Mouse (Mus musculus) neural tube, embryonic 12.5 days (tissue): ENCODE data around the gene Adig. TPM values are rescaled to one million over a fixed set of nuclear protein-coding genes. Genes with fewer than 3 reads are reported as not detected.

ENCODE experiments used
- ATAC-seq: fragments of 200-750 bp; cut with Nextera tagmentation; 2 replicates; pipeline ENCODE4 v1.8.0; 2017; ENCODE audit warnings: low read depth, mild to moderate bottlenecking, moderate TSS enrichment, moderate library complexity; ENCODE audit not compliant: low FRiP score
- H3K27ac ChIP-seq: fragments of 300-500 bp; sonication (generic); 2 replicates; pipeline ENCODE4 v1.5.1; 2016
- H3K27me3 ChIP-seq: fragments of 300-500 bp; sonication (generic); replicated peaks from 2 replicates; pipeline ENCODE4 v1.6.1; 2016; ENCODE audit warnings: mild to moderate bottlenecking
- H3K36me3 ChIP-seq: fragments of 300-500 bp; sonication (generic); 2 replicates; pipeline ENCODE4 v1.6.1; 2016; ENCODE audit warnings: mild to moderate bottlenecking
- H3K4me1 ChIP-seq: fragments of 300-500 bp; sonication (generic); 2 replicates; pipeline ENCODE4 v1.6.1; 2016
- H3K4me2 ChIP-seq: fragments of 300-500 bp; sonication (generic); replicated peaks from 2 replicates; pipeline ENCODE4 v1.6.1; 2016; ENCODE audit warnings: mild to moderate bottlenecking
- H3K4me3 ChIP-seq: fragments of 300-500 bp; sonication (generic); 2 replicates; pipeline ENCODE4 v1.5.1; 2016
- H3K9ac ChIP-seq: fragments of 300-500 bp; sonication (generic); 2 replicates; pipeline ENCODE4 v1.6.1; 2016; ENCODE audit warnings: mild to moderate bottlenecking
- H3K9me3 ChIP-seq: fragments of 300-500 bp; sonication (generic); 2 replicates; pipeline ENCODE4 v1.6.1; 2016; ENCODE audit warnings: mild to moderate bottlenecking
- WGBS: fragments of 180-500 bp; shearing (Covaris S2); methylation state at CpG from one replicate; pipeline ENCODE4 v1.1.7; 2016; 5-methylcytosine and 5-hydroxymethylcytosine counted together
- polyA plus RNA-seq: library from polyadenylated mRNA; unstranded; fragments of >200 nt; fragmentation: Nextera tagmentation; extraction: Ambion mirVana; gene quantifications from 2 replicates; pipeline ENCODE4 v1.2.1, GENCODE M21; 2016

Adig gene
- not detected in 2 replicates for polyA plus RNA-seq

GRCm38 (mm10) chr2:158501836-158502812, at the start of gene Adig:
Gene Adig, plus strand, starts transcription at chr2:158502612.
- 74% methylated on average over 11 of the region's 11 CpGs for WGBS
- H3K27me3 ChIP-seq = no peaks in the 10 kb centered on the region

GRCm38 (mm10) chr2:158456451-158456850, 46.0 kb upstream of the Adig start:
- Histone ChIP-seq H3K27ac (no peak overlapping the region), H3K27me3 (no peaks in the 10 kb centered on the region), H3K4me2 (no peak overlapping the region), H3K4me1 (no peaks in the 10 kb centered on the region), H3K9me3 (no peaks in the 10 kb centered on the region), H3K4me3 (no peak overlapping the region), H3K9ac (no peak overlapping the region), H3K36me3 (peaks cover 51% of the 10 kb centered on the region)
- no peak for ATAC-seq
- 93% methylated on average over 4 of the region's 4 CpGs for WGBS

More at GRCm38 (mm10) chr2:158501836-158502812, at the start of gene Adig:
- Histone ChIP-seq H3K9ac (no peak within 1 kb of the TSS), H3K27ac (no peak within 1 kb of the TSS), H3K9me3 (no peaks in the 10 kb centered on the region), H3K36me3 (peaks cover 20% of the 10 kb centered on the region), H3K4me2 (no peak within 1 kb of the TSS), H3K4me3 (no peak within 1 kb of the TSS), H3K4me1 (no peaks in the 10 kb centered on the region)
- ATAC-seq = no peak

- no peaks in the 10 kb centered on the region for H3K27me3 ChIP-seq
- no peaks in the 10 kb centered on the region for H3K9me3 ChIP-seq
- H3K9ac ChIP-seq = no peak overlapping the region
- H3K36me3 ChIP-seq = peaks cover 55% of the 10 kb centered on the region
- H3K4me3 ChIP-seq = no peak overlapping the region
- no peak for ATAC-seq
- WGBS = 90% methylated on average over 1 of the region's 1 CpGs
- no peak overlapping the region for H3K27ac ChIP-seq
- no peak overlapping the region for H3K4me2 ChIP-seq
- no peaks in the 10 kb centered on the region for H3K4me1 ChIP-seq
These were observed 44.8 kb upstream of the Adig start for GRCm38 (mm10) chr2:158457610-158458009.

- H3K9ac ChIP-seq = no peak overlapping the region
- no peaks in the 10 kb centered on the region for H3K27me3 ChIP-seq
- H3K4me3 ChIP-seq = no peak overlapping the region
- H3K4me1 ChIP-seq = no peaks in the 10 kb centered on the region
- WGBS = 74% methylated on average over 1 of the region's 1 CpGs
- H3K4me2 ChIP-seq = no peak overlapping the region
- no peaks in the 10 kb centered on the region for H3K9me3 ChIP-seq
- no peak overlapping the region for H3K27ac ChIP-seq
- peaks cover 62% of the 10 kb centered on the region for H3K36me3 ChIP-seq
- no peak for ATAC-seq
These were observed 40.0 kb upstream of the Adig start for GRCm38 (mm10) chr2:158462450-158462849.

- Histone ChIP-seq H3K4me2 (no peak overlapping the region), H3K36me3 (peaks cover 49% of the 10 kb centered on the region)
These were observed 28.3 kb upstream of the Adig start for GRCm38 (mm10) chr2:158474159-158474558.

GRCm38 (mm10) chr2:158477640-158478039, 24.8 kb upstream of the Adig start:
- H3K27me3 ChIP-seq = no peaks in the 10 kb centered on the region
- H3K4me2 ChIP-seq = no peak overlapping the region
- H3K27ac ChIP-seq = no peak overlapping the region
- WGBS = 90% methylated on average over 3 of the region's 3 CpGs
- no peak overlapping the region for H3K9ac ChIP-seq
- peaks cover 55% of the 10 kb centered on the region for H3K36me3 ChIP-seq
- H3K4me3 ChIP-seq = no peak overlapping the region
- no peak for ATAC-seq
- H3K4me1 ChIP-seq = no peaks in the 10 kb centered on the region
- no peaks in the 10 kb centered on the region for H3K9me3 ChIP-seq

More at GRCm38 (mm10) chr2:158474159-158474558, 28.3 kb upstream of the Adig start:
- Histone ChIP-seq H3K4me3 (no peak overlapping the region), H3K4me1 (no peaks in the 10 kb centered on the region), H3K9me3 (no peaks in the 10 kb centered on the region), H3K27me3 (no peaks in the 10 kb centered on the region), H3K27ac (no peak overlapping the region), H3K9ac (no peak overlapping the region)
- ATAC-seq = no peak
- 85% methylated on average over 1 of the region's 1 CpGs for WGBS

- no peaks in the 10 kb centered on the region for H3K9me3 ChIP-seq
- H3K9ac ChIP-seq = no peak overlapping the region
- ATAC-seq = no peak
- no peaks in the 10 kb centered on the region for H3K4me1 ChIP-seq
- H3K36me3 ChIP-seq = peaks cover 50% of the 10 kb centered on the region
- H3K4me2 ChIP-seq = no peak overlapping the region
- H3K27me3 ChIP-seq = no peaks in the 10 kb centered on the region
- H3K27ac ChIP-seq = no peak overlapping the region
- H3K4me3 ChIP-seq = no peak overlapping the region
- WGBS = 87% methylated on average over 5 of the region's 5 CpGs
These were observed 4.0 kb upstream of the Adig start for GRCm38 (mm10) chr2:158498457-158498856.

- 85% methylated on average over 7 of the region's 7 CpGs for WGBS
- Histone ChIP-seq H3K4me3 (no peak overlapping the region), H3K36me3 (peaks cover 14% of the 10 kb centered on the region)
These were observed 814 bp downstream of the Adig start for GRCm38 (mm10) chr2:158503226-158503625.

GRCm38 (mm10) chr2:158503671-158504070, 1.3 kb downstream of the Adig start:
- no peak for ATAC-seq
- Histone ChIP-seq H3K4me1 (no peaks in the 10 kb centered on the region), H3K4me2 (no peak overlapping the region), H3K27ac (no peak overlapping the region), H3K36me3 (peaks cover 11% of the 10 kb centered on the region; the same call in 1 of the 2 replicates), H3K27me3 (no peaks in the 10 kb centered on the region), H3K9ac (no peak overlapping the region), H3K4me3 (no peak overlapping the region), H3K9me3 (no peaks in the 10 kb centered on the region)
- WGBS = 74% methylated on average over 4 of the region's 4 CpGs

More at GRCm38 (mm10) chr2:158503226-158503625, 814 bp downstream of the Adig start:
- Histone ChIP-seq H3K27me3 (no peaks in the 10 kb centered on the region), H3K27ac (no peak overlapping the region), H3K9me3 (no peaks in the 10 kb centered on the region), H3K9ac (no peak overlapping the region), H3K4me2 (no peak overlapping the region), H3K4me1 (no peaks in the 10 kb centered on the region)
- no peak for ATAC-seq

GRCm38 (mm10) chr2:158506475-158506874, 4.1 kb downstream of the Adig start:
- no peaks in the 10 kb centered on the region for H3K9me3 ChIP-seq
- no peak for ATAC-seq
- WGBS = 87% methylated on average over 5 of the region's 5 CpGs

GRCm38 (mm10) chr2:158507046-158507445, 4.6 kb downstream of the Adig start:
- H3K9ac ChIP-seq = no peak overlapping the region
- 94% methylated on average over 10 of the region's 10 CpGs for WGBS
- no peaks in the 10 kb centered on the region for H3K27me3 ChIP-seq
- ATAC-seq = no peak
- no peak overlapping the region for H3K4me2 ChIP-seq
- H3K36me3 ChIP-seq = no peaks in the 10 kb centered on the region
- H3K4me3 ChIP-seq = no peak overlapping the region
- no peaks in the 10 kb centered on the region for H3K4me1 ChIP-seq
- H3K9me3 ChIP-seq = no peaks in the 10 kb centered on the region
- no peak overlapping the region for H3K27ac ChIP-seq

More at GRCm38 (mm10) chr2:158506475-158506874, 4.1 kb downstream of the Adig start:
- H3K4me1 ChIP-seq = no peaks in the 10 kb centered on the region
- H3K4me2 ChIP-seq = no peak overlapping the region
- H3K27ac ChIP-seq = no peak overlapping the region
- no peaks in the 10 kb centered on the region for H3K36me3 ChIP-seq
- H3K9ac ChIP-seq = no peak overlapping the region
- no peak overlapping the region for H3K4me3 ChIP-seq
- no peaks in the 10 kb centered on the region for H3K27me3 ChIP-seq

- Histone ChIP-seq H3K9me3 (no peaks in the 10 kb centered on the region), H3K36me3 (no peaks in the 10 kb centered on the region), H3K9ac (no peak overlapping the region), H3K4me3 (no peak overlapping the region), H3K27ac (no peak overlapping the region), H3K27me3 (no peaks in the 10 kb centered on the region), H3K4me2 (no peak overlapping the region), H3K4me1 (no peaks in the 10 kb centered on the region)
- 82% methylated on average over 6 of the region's 6 CpGs for WGBS
- ATAC-seq = no peak
These were observed 8.3 kb downstream of the Adig start for GRCm38 (mm10) chr2:158510665-158511064.
